Mouse (Mus musculus): Measurements from ENCODE around the gene Wrnip1. TPM values are rescaled to one million over a fixed set of nuclear protein-coding genes. Genes with fewer than 3 reads are reported as not detected.

Gene Wrnip1
- polyA plus RNA-seq, 1 experiment = 58.6 TPM

- TF ChIP-seq CTCF (IDR thresholded peaks at IDR 0.05; ENCODE audit: extremely low read depth, insufficient read depth, low read length) (no peak), POLR2A (IDR thresholded peaks at IDR 0.05; ENCODE audit: extremely low read depth, insufficient read depth, low read length) (no peak)
- no peak overlapping the region for H3K4me3 ChIP-seq (ENCODE audit: insufficient read depth, low read length)
Measured at GRCm38 (mm10) chr13:32825546-32825945, 23.7 kb downstream of the Wrnip1 start.

DNA sequence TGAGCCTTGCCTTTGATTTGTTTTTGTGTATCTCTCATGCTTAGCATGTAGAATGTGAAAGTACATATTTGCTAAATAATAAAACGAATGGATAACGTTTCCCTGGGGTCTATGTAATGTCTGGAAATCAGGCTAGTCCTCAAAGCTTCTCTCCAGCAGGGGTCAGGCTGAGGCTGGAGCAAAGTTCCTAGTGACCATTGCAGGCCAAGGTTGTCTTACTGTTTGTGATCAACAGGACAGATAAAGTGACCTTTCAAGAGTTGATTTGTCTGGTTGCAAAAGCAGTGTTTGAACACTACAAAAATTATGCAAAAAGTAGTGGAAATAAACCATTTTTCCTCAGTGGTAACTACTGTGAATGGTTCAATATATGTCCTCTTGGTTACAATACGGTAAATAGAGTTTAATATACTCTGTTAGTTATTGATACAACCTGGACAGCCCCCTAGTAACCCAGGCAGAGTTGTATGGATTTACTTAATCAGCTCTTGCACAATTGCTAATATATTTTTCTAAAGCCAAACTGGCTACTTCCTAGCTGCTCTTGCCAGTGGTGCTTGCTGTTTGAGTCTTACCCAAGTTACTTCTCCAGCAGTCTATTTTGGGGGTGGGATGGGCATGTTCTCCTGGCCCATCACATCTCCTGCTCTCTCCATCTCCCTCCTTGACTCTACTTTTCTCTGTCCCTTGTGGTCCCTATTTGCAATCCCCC lies 25.4 kb downstream of the Wrnip1 start:
- Histone ChIP-seq H3K4me1 (ENCODE audit: control insufficient read depth, insufficient read depth, low read length) (0 out of 2 replicates have a peak, but pooled peaks cover 2% of the 10 kb centered on the region), H3K27ac (ENCODE audit: insufficient read depth, low read length) (no peak overlapping the region)

More at GRCm38 (mm10) chr13:32825546-32825945, 23.7 kb downstream of the Wrnip1 start:
- no peak overlapping the region for H3K27ac ChIP-seq (ENCODE audit: insufficient read depth, low read length)
- no peaks in the 10 kb centered on the region for H3K4me1 ChIP-seq (ENCODE audit: control insufficient read depth, insufficient read depth, low read length)

GRCm38 (mm10) chr13:32827951-32828350 lies 26.1 kb downstream of the Wrnip1 start:
- no peak overlapping the region for H3K27ac ChIP-seq (ENCODE audit: insufficient read depth, low read length)
- H3K4me1 ChIP-seq (ENCODE audit: control insufficient read depth, insufficient read depth, low read length) = 0 out of 2 replicates have a peak, but pooled peaks cover 4% of the 10 kb centered on the region
- H3K4me3 ChIP-seq (ENCODE audit: insufficient read depth, low read length) = no peak overlapping the region
- TF ChIP-seq POLR2A (IDR thresholded peaks at IDR 0.05; ENCODE audit: extremely low read depth, insufficient read depth, low read length) (no peak), CTCF (IDR thresholded peaks at IDR 0.05; ENCODE audit: extremely low read depth, insufficient read depth, low read length) (peak; percentile 64)

More for the DNA sequence above, 25.4 kb downstream of the Wrnip1 start:
- H3K4me3 ChIP-seq (ENCODE audit: insufficient read depth, low read length) = no peak overlapping the region
- TF ChIP-seq CTCF (IDR thresholded peaks at IDR 0.05; ENCODE audit: extremely low read depth, insufficient read depth, low read length) (peak; percentile 24; the same call in 1 of the 2 replicates), POLR2A (IDR thresholded peaks at IDR 0.05; ENCODE audit: extremely low read depth, insufficient read depth, low read length) (no peak)

DNA sequence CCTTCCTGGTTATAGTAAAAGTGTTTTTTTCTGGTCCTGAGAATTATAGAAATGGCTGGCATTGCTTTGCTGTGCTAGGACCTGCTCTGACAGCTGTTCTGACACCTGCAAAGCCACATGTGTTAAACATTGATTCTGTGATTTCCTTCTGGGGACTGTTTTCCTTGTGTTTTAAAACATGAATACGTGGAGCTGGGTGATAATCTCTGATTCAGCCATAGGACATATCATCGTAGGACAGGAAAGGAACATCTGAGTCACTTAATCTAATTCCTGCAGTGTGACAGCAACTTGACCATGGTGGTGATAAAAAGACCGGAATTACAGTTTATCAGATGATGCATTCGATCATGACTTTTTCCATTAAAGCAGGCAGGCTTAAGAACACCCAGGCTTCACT lies 27.0 kb downstream of the Wrnip1 start:
- TF ChIP-seq POLR2A (IDR thresholded peaks at IDR 0.05; ENCODE audit: extremely low read depth, insufficient read depth, low read length) (no peak), CTCF (IDR thresholded peaks at IDR 0.05; ENCODE audit: extremely low read depth, insufficient read depth, low read length) (no peak)
- Histone ChIP-seq H3K4me3 (ENCODE audit: insufficient read depth, low read length) (no peak overlapping the region), H3K27ac (ENCODE audit: insufficient read depth, low read length) (no peak overlapping the region)

GRCm38 (mm10) chr13:32831505-32832273 lies 29.9 kb downstream of the Wrnip1 start:
- Histone ChIP-seq H3K4me1 (ENCODE audit: control insufficient read depth, insufficient read depth, low read length) (peaks cover 4% of the 10 kb centered on the region; the same call in 1 of the 2 replicates), H3K27ac (ENCODE audit: insufficient read depth, low read length) (0 out of 2 replicates have a peak overlapping the region, but pooled peaks have one; percentile 91), H3K4me3 (ENCODE audit: insufficient read depth, low read length) (no peak overlapping the region)
- no peak for TF ChIP-seq POLR2A (IDR thresholded peaks at IDR 0.05; ENCODE audit: extremely low read depth, insufficient read depth, low read length)
- no peak for TF ChIP-seq CTCF (IDR thresholded peaks at IDR 0.05; ENCODE audit: extremely low read depth, insufficient read depth, low read length)

More for the DNA sequence above, 27.0 kb downstream of the Wrnip1 start:
- 0 out of 2 replicates have a peak, but pooled peaks cover 4% of the 10 kb centered on the region for H3K4me1 ChIP-seq (ENCODE audit: control insufficient read depth, insufficient read depth, low read length)

- Histone ChIP-seq H3K4me1 (ENCODE audit: control insufficient read depth, insufficient read depth, low read length) (peaks cover 4% of the 10 kb centered on the region; the same call in 1 of the 2 replicates), H3K4me3 (ENCODE audit: insufficient read depth, low read length) (no peak overlapping the region), H3K27ac (ENCODE audit: insufficient read depth, low read length) (peak overlapping the region; percentile 91)
- no peak for TF ChIP-seq POLR2A (IDR thresholded peaks at IDR 0.05; ENCODE audit: extremely low read depth, insufficient read depth, low read length)
- no peak for TF ChIP-seq CTCF (IDR thresholded peaks at IDR 0.05; ENCODE audit: extremely low read depth, insufficient read depth, low read length)
Measured at GRCm38 (mm10) chr13:32832776-32833175, 30.9 kb downstream of the Wrnip1 start.

DNA sequence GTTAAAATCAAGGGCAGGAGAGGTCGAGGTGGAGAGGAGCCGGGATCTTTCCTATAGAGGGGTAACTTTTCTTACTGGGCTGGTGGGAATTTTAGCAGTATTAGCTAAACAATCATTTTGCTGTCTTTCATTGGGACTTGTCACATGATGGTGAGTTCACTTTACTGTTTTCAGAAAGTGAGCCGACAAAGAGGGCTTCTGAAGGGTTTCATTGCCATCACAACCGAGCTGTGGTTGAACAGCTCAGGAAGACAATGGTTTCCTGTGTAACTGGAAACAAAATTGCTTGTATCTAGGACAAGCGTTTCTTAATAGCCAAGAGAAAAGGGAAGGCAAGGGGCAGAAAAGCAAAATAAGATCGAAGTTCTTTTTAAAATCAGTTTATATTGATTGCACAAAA lies 31.4 kb downstream of the Wrnip1 start:
- TF ChIP-seq POLR2A (IDR thresholded peaks at IDR 0.05; ENCODE audit: extremely low read depth, insufficient read depth, low read length) (no peak), CTCF (IDR thresholded peaks at IDR 0.05; ENCODE audit: extremely low read depth, insufficient read depth, low read length) (no peak)
- H3K27ac ChIP-seq (ENCODE audit: insufficient read depth, low read length) = peak overlapping the region; percentile 91
- no peak overlapping the region for H3K4me3 ChIP-seq (ENCODE audit: insufficient read depth, low read length)
- peaks cover 4% of the 10 kb centered on the region; the same call in 1 of the 2 replicates for H3K4me1 ChIP-seq (ENCODE audit: control insufficient read depth, insufficient read depth, low read length)

DNA sequence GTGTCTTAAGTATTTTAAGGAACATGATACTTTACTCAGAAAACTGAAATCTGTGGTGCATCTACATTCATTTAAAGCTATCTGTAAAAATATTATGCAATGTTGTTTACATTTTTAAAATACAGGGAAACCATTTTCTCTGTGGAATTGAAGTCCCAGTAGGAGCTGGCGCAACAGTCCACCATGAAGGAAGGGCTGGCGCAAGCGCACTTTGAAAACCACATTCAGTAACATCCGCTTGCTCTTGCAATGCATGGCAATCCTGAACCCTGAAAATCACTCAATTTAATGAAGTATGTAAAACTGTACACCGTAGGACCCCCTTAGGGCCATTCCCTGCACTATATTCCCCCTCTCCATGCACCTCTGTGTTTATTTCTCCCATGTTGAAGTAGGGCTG lies 32.7 kb downstream of the Wrnip1 start:
- TF ChIP-seq POLR2A (IDR thresholded peaks at IDR 0.05; ENCODE audit: extremely low read depth, insufficient read depth, low read length) (no peak), CTCF (IDR thresholded peaks at IDR 0.05; ENCODE audit: extremely low read depth, insufficient read depth, low read length) (no peak)
- no peak overlapping the region for H3K4me3 ChIP-seq (ENCODE audit: insufficient read depth, low read length)
- H3K4me1 ChIP-seq (ENCODE audit: control insufficient read depth, insufficient read depth, low read length) = peaks cover 4% of the 10 kb centered on the region; the same call in 1 of the 2 replicates
- H3K27ac ChIP-seq (ENCODE audit: insufficient read depth, low read length) = no peak overlapping the region

- no peak overlapping the region for H3K4me3 ChIP-seq (ENCODE audit: insufficient read depth, low read length)
- peaks cover 2% of the 10 kb centered on the region; the same call in 1 of the 2 replicates for H3K4me1 ChIP-seq (ENCODE audit: control insufficient read depth, insufficient read depth, low read length)
- no peak overlapping the region for H3K27ac ChIP-seq (ENCODE audit: insufficient read depth, low read length)
- no peak for TF ChIP-seq POLR2A (IDR thresholded peaks at IDR 0.05; ENCODE audit: extremely low read depth, insufficient read depth, low read length)
- no peak for TF ChIP-seq CTCF (IDR thresholded peaks at IDR 0.05; ENCODE audit: extremely low read depth, insufficient read depth, low read length)
Measured at GRCm38 (mm10) chr13:32839314-32839713, 37.5 kb downstream of the Wrnip1 start.

Measured in cortical plate, adult 2 months (tissue).